Mouse (Mus musculus): Measurements from ENCODE around the gene Camsap1.

GRCm38 (mm10) chr2:25997716-25998115 is 14.6 kb upstream of the Camsap1 start:
- TF ChIP-seq POLR2AphosphoS2 (IDR thresholded peaks at IDR 0.05; ENCODE audit: insufficient read length, low read depth) (no peak), POLR2A (IDR thresholded peaks at IDR 0.05; ENCODE audit: insufficient read length, low read depth) (no peak), TCF3 (IDR thresholded peaks at IDR 0.05; ENCODE audit: insufficient read length, low read depth) (no peak), REST (IDR thresholded peaks at IDR 0.05; ENCODE audit: insufficient read depth, insufficient read length) (no peak), MYOD1 (IDR thresholded peaks at IDR 0.05; ENCODE audit: control insufficient read depth in 1 of 3, insufficient read length in 2 of 3, low read depth in 2 of 3) (no peak), USF1 (IDR thresholded peaks at IDR 0.05; ENCODE audit: low read depth) (no peak)
